Mouse (Mus musculus): Measurements from ENCODE around the gene P4htm. TPM values are rescaled to one million over a fixed set of nuclear protein-coding genes. Genes with fewer than 3 reads are reported as not detected.
A peak's percentile ranks its signal among the peaks of the same experiment; 100 is the strongest.

P4htm gene
- polyA plus RNA-seq, 1 experiment from 2014 or later: 6.7 TPM

DNA sequence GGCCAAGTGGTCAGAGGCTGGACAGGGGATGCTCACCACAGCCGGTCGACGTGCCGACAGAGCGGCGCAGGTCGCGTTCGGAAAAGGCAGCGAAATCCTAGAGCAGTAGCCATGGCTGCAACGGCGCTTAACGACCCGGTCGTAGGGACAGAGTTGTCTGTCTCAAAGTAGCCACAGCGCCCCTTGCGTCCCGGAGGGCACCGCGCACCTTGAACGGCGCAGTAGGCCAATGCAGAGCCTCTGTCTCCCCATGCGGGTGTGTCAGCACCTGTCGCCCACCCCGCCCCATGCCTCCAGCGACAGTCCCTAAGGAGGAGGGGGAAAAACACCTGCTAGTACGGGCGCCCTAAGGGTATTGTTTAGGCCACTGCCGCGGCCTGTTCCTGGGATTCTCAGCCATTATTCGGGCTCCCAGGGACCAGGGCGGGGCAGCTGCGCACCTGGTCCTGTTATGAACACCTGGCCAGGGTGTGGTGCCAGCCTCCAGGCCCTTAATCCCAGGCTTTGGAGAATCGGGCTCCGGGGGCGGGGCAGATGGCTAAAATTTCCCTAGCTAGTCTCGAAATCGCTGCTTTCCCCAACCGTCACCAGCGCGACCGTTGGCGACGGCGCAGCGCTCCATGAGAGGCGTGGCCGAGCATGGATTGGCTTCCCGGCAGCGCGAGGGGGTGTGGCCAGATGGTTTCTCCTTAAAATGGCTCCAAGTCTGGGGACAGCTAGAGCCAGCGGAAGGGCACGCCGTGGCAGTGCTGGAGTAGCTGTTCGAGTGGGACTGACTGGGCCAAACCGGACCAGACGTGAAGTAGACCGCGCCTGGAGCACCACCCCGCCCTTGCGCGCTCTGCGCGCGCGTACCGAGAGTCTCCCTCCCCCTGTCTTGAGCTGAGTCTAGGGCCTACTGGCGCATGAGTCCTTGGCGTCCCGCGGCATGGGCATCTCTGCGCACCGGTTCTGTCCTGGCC lies 30.4 kb downstream of the P4htm start, which contains the start of gene Ndufaf3:
Gene Ndufaf3 (minus strand): TSS at position 620 of the 962 bp plus-strand sequence.
- Histone ChIP-seq H3K4me3 (ENCODE audit: low read depth, low read length) (peak within 1 kb of the TSS; percentile 53), H3K9ac (ENCODE audit: low read depth, low read length) (peak within 1 kb of the TSS; percentile 74), H3K27ac (ENCODE audit: low read depth, low read length) (peak within 1 kb of the TSS; percentile 88), H3K4me1 (replicated peaks; ENCODE audit: control insufficient read depth, insufficient read depth, low read length) (peaks cover 16% of the 10 kb centered on the region), H3K4me2 (replicated peaks; ENCODE audit: low read depth, low read length) (peak within 1 kb of the TSS; percentile 93), H3K9me3 (ENCODE audit: control insufficient read depth, low read length) (no peaks in the 10 kb centered on the region), H3K36me3 (ENCODE audit: control insufficient read depth, insufficient read depth, low read length) (peaks cover 6% of the 10 kb centered on the region), H3K27me3 (ENCODE audit: control insufficient read depth, insufficient read depth, low read length) (no peaks in the 10 kb centered on the region)
- DNase-seq (ENCODE audit: low spot score) (peak; percentile 96), ATAC-seq (ENCODE audit: low FRiP score) (peak; percentile 84)
- under 1% methylated on average over 70 of the region's 73 CpGs for WGBS

DNA sequence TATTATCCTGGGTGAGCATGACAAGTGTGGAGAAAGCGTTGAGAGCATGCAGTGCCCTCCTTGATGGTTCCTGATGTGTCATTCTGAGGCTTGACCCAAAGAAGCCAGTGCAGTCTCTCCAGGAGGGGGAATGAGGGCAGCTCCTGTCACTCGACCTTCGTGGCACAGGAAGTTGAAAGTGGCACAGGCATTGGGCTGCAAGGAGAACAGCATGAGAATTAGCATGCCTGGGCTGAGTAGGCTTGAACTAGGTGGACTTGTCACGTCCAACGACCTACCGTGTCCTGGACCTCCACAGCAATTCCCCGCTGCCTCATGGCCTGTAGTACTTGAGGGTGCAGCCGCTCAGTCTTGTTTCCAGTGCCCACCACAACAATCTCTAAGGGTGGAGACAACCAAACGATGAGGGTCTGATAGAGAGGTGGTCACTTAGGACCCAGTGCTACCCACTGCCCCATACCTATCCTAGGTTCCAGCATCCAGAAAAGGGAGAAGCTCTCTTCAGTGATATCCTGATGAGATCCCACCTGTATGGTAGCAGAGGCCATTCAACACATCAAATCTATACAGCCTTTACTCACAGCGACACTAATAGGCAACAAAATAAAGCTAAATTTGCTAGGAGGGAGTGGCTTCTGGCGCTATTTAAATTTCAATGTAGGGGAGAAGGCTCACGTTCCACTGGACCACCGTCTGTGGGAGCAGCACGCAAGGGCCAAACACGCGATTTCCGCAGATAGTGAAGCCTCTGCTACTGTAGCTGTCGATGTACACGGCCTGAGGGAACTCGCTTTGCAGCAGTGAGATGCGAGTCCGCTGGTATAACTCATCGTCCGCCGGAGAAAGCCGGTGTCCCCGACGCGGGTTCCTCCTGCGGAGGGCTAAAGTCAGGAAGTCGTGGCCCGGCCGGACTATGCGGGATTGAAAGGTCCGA lies 31.3 kb downstream of the P4htm start:
- ATAC-seq (ENCODE audit: low FRiP score) (no peak), DNase-seq (ENCODE audit: low spot score) (no peak)
- H3K9ac ChIP-seq (ENCODE audit: low read depth, low read length): peak overlapping the region; percentile 74
- peak overlapping the region; percentile 93 for H3K4me2 ChIP-seq (replicated peaks; ENCODE audit: low read depth, low read length)
- 14% methylated on average over 35 of the region's 35 CpGs for WGBS
- peaks cover 16% of the 10 kb centered on the region for H3K4me1 ChIP-seq (replicated peaks; ENCODE audit: control insufficient read depth, insufficient read depth, low read length)
- H3K27ac ChIP-seq (ENCODE audit: low read depth, low read length): peak overlapping the region; percentile 88
- H3K4me3 ChIP-seq (ENCODE audit: low read depth, low read length): peak overlapping the region; percentile 53
- H3K36me3 ChIP-seq (ENCODE audit: control insufficient read depth, insufficient read depth, low read length): peaks cover 5% of the 10 kb centered on the region; the same call in 1 of the 2 replicates
- H3K27me3 ChIP-seq (ENCODE audit: control insufficient read depth, insufficient read depth, low read length): no peaks in the 10 kb centered on the region
- H3K9me3 ChIP-seq (ENCODE audit: control insufficient read depth, low read length): no peaks in the 10 kb centered on the region

DNA sequence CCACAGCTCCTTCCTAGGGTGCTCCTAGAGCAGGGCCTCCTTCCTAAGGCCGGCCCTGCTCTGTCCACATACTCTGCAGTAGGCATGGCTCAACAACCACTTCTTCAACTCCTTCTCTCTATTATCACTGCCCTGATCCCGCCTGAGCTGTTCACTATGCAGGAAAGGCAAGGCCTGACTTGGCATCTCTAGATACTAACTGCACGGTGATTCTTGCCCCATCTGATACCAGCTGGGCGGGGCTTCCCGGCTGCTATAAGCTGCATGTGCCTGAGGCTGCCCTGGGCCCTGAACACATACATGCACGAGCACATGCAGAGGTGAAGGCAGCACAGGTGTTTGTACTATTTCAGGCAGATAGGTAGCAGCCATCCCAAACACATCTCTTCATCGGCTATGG lies 33.3 kb downstream of the P4htm start:
- Histone ChIP-seq H3K4me3 (ENCODE audit: low read depth, low read length) (no peak overlapping the region), H3K4me1 (replicated peaks; ENCODE audit: control insufficient read depth, insufficient read depth, low read length) (peaks cover 12% of the 10 kb centered on the region), H3K36me3 (ENCODE audit: control insufficient read depth, insufficient read depth, low read length) (peaks cover 5% of the 10 kb centered on the region; the same call in 1 of the 2 replicates), H3K27ac (ENCODE audit: low read depth, low read length) (no peak overlapping the region), H3K27me3 (ENCODE audit: control insufficient read depth, insufficient read depth, low read length) (no peaks in the 10 kb centered on the region), H3K4me2 (replicated peaks; ENCODE audit: low read depth, low read length) (no peak overlapping the region), H3K9me3 (ENCODE audit: control insufficient read depth, low read length) (no peaks in the 10 kb centered on the region), H3K9ac (ENCODE audit: low read depth, low read length) (no peak overlapping the region)
- DNase-seq (ENCODE audit: low spot score) (no peak), ATAC-seq (ENCODE audit: low FRiP score) (no peak)
- WGBS: 91% methylated on average over 7 of the region's 7 CpGs

DNA sequence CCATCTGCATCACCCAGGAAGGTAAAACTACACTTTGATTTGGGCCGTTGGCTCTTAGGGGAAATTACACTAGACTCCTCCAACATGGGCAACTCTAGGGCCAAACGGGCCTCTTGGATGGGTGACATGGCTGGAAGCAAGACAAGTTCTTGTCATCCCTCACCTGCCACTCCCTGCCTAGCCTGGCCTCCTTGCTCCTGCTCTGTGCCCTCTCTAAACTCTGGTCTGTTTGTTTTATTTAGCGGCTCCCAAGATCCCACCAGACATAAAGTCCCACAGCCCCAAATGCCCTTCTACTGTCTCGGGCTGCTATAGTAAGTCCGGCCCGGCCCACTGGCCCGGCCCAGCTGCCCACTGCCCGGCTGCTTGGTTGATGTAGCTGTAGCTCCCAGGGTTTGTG lies 33.8 kb downstream of the P4htm start:
- Histone ChIP-seq H3K4me1 (replicated peaks; ENCODE audit: control insufficient read depth, insufficient read depth, low read length) (peaks cover 12% of the 10 kb centered on the region), H3K4me2 (replicated peaks; ENCODE audit: low read depth, low read length) (no peak overlapping the region), H3K27ac (ENCODE audit: low read depth, low read length) (no peak overlapping the region), H3K36me3 (ENCODE audit: control insufficient read depth, insufficient read depth, low read length) (peaks cover 5% of the 10 kb centered on the region; the same call in 1 of the 2 replicates), H3K9me3 (ENCODE audit: control insufficient read depth, low read length) (no peaks in the 10 kb centered on the region), H3K4me3 (ENCODE audit: low read depth, low read length) (no peak overlapping the region), H3K9ac (ENCODE audit: low read depth, low read length) (no peak overlapping the region), H3K27me3 (ENCODE audit: control insufficient read depth, insufficient read depth, low read length) (no peaks in the 10 kb centered on the region)
- 91% methylated on average over 8 of the region's 8 CpGs for WGBS
- DNase-seq (ENCODE audit: low spot score): no peak
- no peak for ATAC-seq (ENCODE audit: low FRiP score)

DNA sequence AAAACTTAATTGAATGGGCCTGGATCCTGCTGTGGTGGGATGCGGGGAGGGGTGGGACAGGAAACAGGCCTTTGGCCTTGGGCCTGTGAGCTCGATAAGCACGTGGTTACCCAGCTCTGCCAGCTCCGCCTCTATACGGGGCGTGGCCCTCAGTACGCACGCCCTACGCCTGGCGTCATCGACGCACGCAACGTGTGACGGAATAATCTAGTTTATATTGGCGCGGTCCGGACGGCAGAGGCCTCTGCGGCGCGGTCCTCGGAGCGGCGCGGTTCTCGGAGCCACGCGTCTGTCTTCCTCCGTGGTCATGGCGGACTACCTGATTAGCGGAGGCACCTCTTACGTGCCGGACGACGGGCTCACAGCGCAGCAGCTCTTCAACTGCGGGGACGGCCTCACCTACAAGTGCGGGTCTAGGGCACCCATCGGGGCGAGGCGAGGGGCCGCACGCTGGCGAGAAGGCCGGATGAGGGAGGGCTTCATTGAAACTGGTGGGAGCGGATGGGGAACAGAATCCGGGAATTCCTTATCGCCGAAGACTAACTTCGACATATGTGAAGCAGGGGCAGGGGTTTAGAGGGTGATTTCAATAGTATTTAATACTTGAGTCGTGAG lies 37.1 kb downstream of the P4htm start, which contains the start of gene Impdh2:
Gene Impdh2 (plus strand): TSS at position 60 of the 615 bp plus-strand sequence.
- no peaks in the 10 kb centered on the region for H3K9me3 ChIP-seq (ENCODE audit: control insufficient read depth, low read length)
- peak within 1 kb of the TSS; percentile 62 for H3K4me2 ChIP-seq (replicated peaks; ENCODE audit: low read depth, low read length)
- H3K4me1 ChIP-seq (replicated peaks; ENCODE audit: control insufficient read depth, insufficient read depth, low read length): no peaks in the 10 kb centered on the region
- peak within 1 kb of the TSS; percentile 54; the same call in 1 of the 2 replicates for H3K27ac ChIP-seq (ENCODE audit: low read depth, low read length)
- under 1% methylated on average over 50 of the region's 53 CpGs for WGBS
- peak within 1 kb of the TSS; percentile 43 for H3K4me3 ChIP-seq (ENCODE audit: low read depth, low read length)
- H3K36me3 ChIP-seq (ENCODE audit: control insufficient read depth, insufficient read depth, low read length): peaks cover 24% of the 10 kb centered on the region
- ATAC-seq (ENCODE audit: low FRiP score) (peak; percentile 99), DNase-seq (ENCODE audit: low spot score) (peak; percentile 99)
- no peaks in the 10 kb centered on the region for H3K27me3 ChIP-seq (ENCODE audit: control insufficient read depth, insufficient read depth, low read length)
- peak within 1 kb of the TSS; percentile 68 for H3K9ac ChIP-seq (ENCODE audit: low read depth, low read length)

DNA sequence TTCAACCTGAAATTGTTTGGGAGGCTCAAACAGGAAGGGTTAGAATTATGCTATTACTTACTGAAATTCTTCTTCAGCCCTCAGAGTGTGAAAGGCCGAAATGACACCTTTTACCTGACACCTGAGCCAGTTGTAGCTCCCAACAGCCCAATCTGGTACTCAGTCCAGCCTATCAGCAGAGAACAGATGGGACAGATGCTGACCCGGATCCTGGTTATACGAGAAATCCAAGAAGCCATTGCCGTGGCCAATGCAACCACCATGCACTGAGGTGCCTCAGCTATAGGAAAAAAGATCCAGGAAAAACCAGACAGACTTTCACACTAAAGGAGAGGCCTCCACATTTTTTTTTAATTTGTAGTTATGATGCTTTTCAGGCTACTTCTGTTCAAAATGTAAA lies 38.3 kb downstream of the P4htm start:
- Histone ChIP-seq H3K4me2 (replicated peaks; ENCODE audit: low read depth, low read length) (no peak overlapping the region), H3K27ac (ENCODE audit: low read depth, low read length) (no peak overlapping the region), H3K9ac (ENCODE audit: low read depth, low read length) (no peak overlapping the region), H3K9me3 (ENCODE audit: control insufficient read depth, low read length) (no peaks in the 10 kb centered on the region), H3K4me3 (ENCODE audit: low read depth, low read length) (no peak overlapping the region), H3K36me3 (ENCODE audit: control insufficient read depth, insufficient read depth, low read length) (peaks cover 27% of the 10 kb centered on the region), H3K4me1 (replicated peaks; ENCODE audit: control insufficient read depth, insufficient read depth, low read length) (no peaks in the 10 kb centered on the region), H3K27me3 (ENCODE audit: control insufficient read depth, insufficient read depth, low read length) (no peaks in the 10 kb centered on the region)
- ATAC-seq (ENCODE audit: low FRiP score) (no peak), DNase-seq (ENCODE audit: low spot score) (no peak)
- WGBS: 97% methylated on average over 4 of the region's 4 CpGs

DNA sequence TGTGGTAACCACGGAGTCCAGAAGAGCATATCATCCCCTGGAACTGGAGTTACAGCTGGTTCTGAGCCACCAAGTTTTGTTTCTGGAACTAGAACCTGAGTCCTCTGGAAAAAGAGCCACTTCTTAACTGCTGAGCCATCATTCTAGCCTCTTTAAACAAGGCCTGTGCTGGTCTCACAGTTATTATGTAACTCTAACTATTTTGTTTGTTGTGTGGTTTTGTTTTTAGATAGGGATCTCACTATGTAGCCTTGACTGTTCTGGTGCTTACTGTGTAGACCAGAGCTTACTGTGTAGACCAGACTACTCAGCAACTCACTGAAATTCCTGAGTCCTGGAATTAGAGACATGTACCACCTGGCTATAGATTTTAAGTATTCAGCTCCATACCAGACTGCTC lies 50.6 kb downstream of the P4htm start:
- H3K27ac ChIP-seq (ENCODE audit: low read depth, low read length): no peak overlapping the region
- H3K36me3 ChIP-seq (ENCODE audit: control insufficient read depth, insufficient read depth, low read length): peaks cover 26% of the 10 kb centered on the region; the same call in 1 of the 2 replicates
- H3K9me3 ChIP-seq (ENCODE audit: control insufficient read depth, low read length): no peaks in the 10 kb centered on the region
- H3K27me3 ChIP-seq (ENCODE audit: control insufficient read depth, insufficient read depth, low read length): no peaks in the 10 kb centered on the region
- ATAC-seq (ENCODE audit: low FRiP score) (no peak), DNase-seq (ENCODE audit: low spot score) (no peak)
- H3K4me2 ChIP-seq (replicated peaks; ENCODE audit: low read depth, low read length): no peak overlapping the region
- no peaks in the 10 kb centered on the region for H3K4me1 ChIP-seq (replicated peaks; ENCODE audit: control insufficient read depth, insufficient read depth, low read length)
- 96% methylated on average over 1 of the region's 1 CpGs for WGBS
- no peak overlapping the region for H3K4me3 ChIP-seq (ENCODE audit: low read depth, low read length)
- H3K9ac ChIP-seq (ENCODE audit: low read depth, low read length): no peak overlapping the region

DNA sequence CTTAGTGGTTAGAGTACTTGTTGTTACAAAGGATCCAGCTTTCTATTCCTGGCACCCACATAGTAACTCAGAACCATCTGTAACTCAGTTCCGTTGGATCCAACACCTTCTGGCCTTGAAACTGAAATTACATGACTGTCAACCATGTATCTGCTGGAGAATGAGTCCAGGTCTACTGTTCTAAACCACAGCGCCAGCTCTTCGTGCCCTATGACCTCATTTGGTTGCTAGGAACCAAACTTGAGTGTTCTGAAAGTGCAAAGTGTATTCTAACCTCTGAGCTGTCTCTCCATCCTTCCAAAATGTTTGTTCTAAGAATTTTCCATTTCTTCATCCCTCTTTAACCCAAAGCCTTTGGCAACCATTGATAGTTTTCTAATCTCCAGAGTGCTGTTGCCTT lies 51.5 kb downstream of the P4htm start:
- H3K4me1 ChIP-seq (replicated peaks; ENCODE audit: control insufficient read depth, insufficient read depth, low read length): no peaks in the 10 kb centered on the region
- DNase-seq (ENCODE audit: low spot score): no peak
- no peak overlapping the region for H3K27ac ChIP-seq (ENCODE audit: low read depth, low read length)
- H3K4me3 ChIP-seq (ENCODE audit: low read depth, low read length): no peak overlapping the region
- WGBS: 92% methylated on average over 3 of the region's 3 CpGs
- no peaks in the 10 kb centered on the region for H3K27me3 ChIP-seq (ENCODE audit: control insufficient read depth, insufficient read depth, low read length)
- no peak for ATAC-seq (ENCODE audit: low FRiP score)
- peaks cover 27% of the 10 kb centered on the region; the same call in 1 of the 2 replicates for H3K36me3 ChIP-seq (ENCODE audit: control insufficient read depth, insufficient read depth, low read length)
- H3K4me2 ChIP-seq (replicated peaks; ENCODE audit: low read depth, low read length): no peak overlapping the region
- H3K9me3 ChIP-seq (ENCODE audit: control insufficient read depth, low read length): no peaks in the 10 kb centered on the region
- H3K9ac ChIP-seq (ENCODE audit: low read depth, low read length): no peak overlapping the region

All from hindbrain, embryonic 11.5 days (tissue).